Mouse (Mus musculus) stomach, embryonic 16.5 days (tissue): ENCODE results near the gene Cotl1. TPM values are rescaled to one million over a fixed set of nuclear protein-coding genes. Genes with fewer than 3 reads are reported as not detected.

Source experiments
- ATAC-seq: fragments of 200-750 bp; cut with Nextera tagmentation; 2 replicates; pipeline ENCODE4 v1.8.0; 2017; ENCODE audit warnings: moderate number of reproducible peaks, moderate TSS enrichment; ENCODE audit not compliant: insufficient read depth, low FRiP score
- H3K27ac ChIP-seq: fragments of 300-500 bp; sonication (generic); 2 replicates; pipeline ENCODE4 v1.5.1; 2014; ENCODE audit warnings: low read length
- H3K27me3 ChIP-seq: fragments of 300-500 bp; sonication (generic); 2 replicates; pipeline ENCODE4 v1.6.1; 2014; ENCODE audit warnings: low read length, control low read depth, mixed read lengths; ENCODE audit not compliant: control insufficient read depth, insufficient read depth
- H3K36me3 ChIP-seq: fragments of 300-500 bp; sonication (generic); 2 replicates; pipeline ENCODE4 v1.6.1; 2014; ENCODE audit warnings: low read length; ENCODE audit not compliant: control insufficient read depth, insufficient read depth
- H3K4me1 ChIP-seq: fragments of 300-500 bp; sonication (generic); 2 replicates; pipeline ENCODE4 v1.6.1; 2014; ENCODE audit warnings: low read length, control low read depth, mixed read lengths; ENCODE audit not compliant: control insufficient read depth, insufficient read depth
- H3K4me2 ChIP-seq: fragments of 300-500 bp; sonication (generic); 2 replicates; pipeline ENCODE4 v1.6.1; 2014; ENCODE audit warnings: low read depth, low read length, mixed read lengths
- H3K4me3 ChIP-seq: fragments of 300-500 bp; sonication (generic); replicated peaks from 2 replicates; pipeline ENCODE4 v1.5.1; 2014; ENCODE audit warnings: mild to moderate bottlenecking, low read length
- H3K9ac ChIP-seq: fragments of 300-500 bp; sonication (generic); 2 replicates; pipeline ENCODE4 v1.6.1; 2014; ENCODE audit warnings: low read length
- H3K9me3 ChIP-seq: fragments of 300-500 bp; sonication (generic); replicated peaks from 2 replicates; pipeline ENCODE4 v1.6.1; 2016; ENCODE audit warnings: low read length, control low read depth; ENCODE audit not compliant: control insufficient read depth
- WGBS: fragments of 180-500 bp; shearing (Covaris S2); extraction: QIAGEN DNeasy Blood & Tissue Kit; methylation state at CpG from one replicate; pipeline ENCODE4 v1.1.7; 2014; 5-methylcytosine and 5-hydroxymethylcytosine counted together
- polyA plus RNA-seq: library from polyadenylated mRNA; unstranded; fragments of >200 nt; fragmentation: Nextera tagmentation; extraction: Ambion mirVana; gene quantifications from 2 replicates; pipeline ENCODE4 v1.2.1, GENCODE M21; 2015

The Cotl1 gene
- polyA plus RNA-seq, 1 experiment from 2014 or later, result 144 TPM

- ATAC-seq, result no peak
- Histone ChIP-seq H3K4me3 (no peak overlapping the region), H3K9ac (peak overlapping the region; percentile 40), H3K9me3 (no peaks in the 10 kb centered on the region), H3K36me3 (no peaks in the 10 kb centered on the region; the same call in 1 of the 2 replicates), H3K27me3 (no peaks in the 10 kb centered on the region), H3K4me2 (peak overlapping the region; percentile 16; the same call in 1 of the 2 replicates), H3K27ac (peak overlapping the region; percentile 89), H3K4me1 (peaks cover 53% of the 10 kb centered on the region)
- WGBS, result 73% methylated on average over 6 of the region's 6 CpGs
Observed at GRCm38 (mm10) chr8:119816219-119816618, 24.1 kb downstream of the Cotl1 start.

- Histone ChIP-seq H3K36me3 (0 out of 2 replicates have a peak, but pooled peaks cover 4% of the 10 kb centered on the region), H3K9me3 (no peaks in the 10 kb centered on the region), H3K9ac (peak overlapping the region; percentile 44; the same call in 1 of the 2 replicates), H3K4me1 (peaks cover 40% of the 10 kb centered on the region), H3K4me2 (peak overlapping the region; percentile 33), H3K4me3 (no peak overlapping the region), H3K27me3 (no peaks in the 10 kb centered on the region), H3K27ac (peak overlapping the region; percentile 95)
- peak; percentile 54; the same call in 1 of the 2 replicates for ATAC-seq
- 56% methylated on average over 12 of the region's 12 CpGs for WGBS
Observed at GRCm38 (mm10) chr8:119812650-119813431, 27.5 kb downstream of the Cotl1 start.

GRCm38 (mm10) chr8:119811925-119812324 lies 28.4 kb downstream of the Cotl1 start:
- Histone ChIP-seq H3K36me3 (0 out of 2 replicates have a peak, but pooled peaks cover 4% of the 10 kb centered on the region), H3K27ac (peak overlapping the region; percentile 95), H3K9me3 (no peaks in the 10 kb centered on the region), H3K4me2 (no peak overlapping the region), H3K27me3 (no peaks in the 10 kb centered on the region), H3K9ac (peak overlapping the region; percentile 48; the same call in 1 of the 2 replicates), H3K4me3 (no peak overlapping the region), H3K4me1 (peaks cover 32% of the 10 kb centered on the region)
- no peak for ATAC-seq
- 47% methylated on average over 6 of the region's 6 CpGs for WGBS

- WGBS, result 82% methylated on average over 14 of the region's 14 CpGs
- Histone ChIP-seq H3K4me1 (peaks cover 34% of the 10 kb centered on the region), H3K9ac (no peak overlapping the region), H3K9me3 (no peaks in the 10 kb centered on the region), H3K27me3 (no peaks in the 10 kb centered on the region), H3K4me3 (no peak overlapping the region), H3K27ac (peak overlapping the region; percentile 95), H3K36me3 (0 out of 2 replicates have a peak, but pooled peaks cover 4% of the 10 kb centered on the region), H3K4me2 (no peak overlapping the region)
- no peak for ATAC-seq
Observed at GRCm38 (mm10) chr8:119810953-119811499, 29.3 kb downstream of the Cotl1 start.

- Histone ChIP-seq H3K4me2 (no peak overlapping the region), H3K4me1 (peaks cover 34% of the 10 kb centered on the region), H3K9ac (no peak overlapping the region), H3K9me3 (no peaks in the 10 kb centered on the region), H3K4me3 (no peak overlapping the region), H3K27me3 (no peaks in the 10 kb centered on the region), H3K36me3 (0 out of 2 replicates have a peak, but pooled peaks cover 4% of the 10 kb centered on the region), H3K27ac (no peak overlapping the region)
- 82% methylated on average over 23 of the region's 23 CpGs for WGBS
- no peak for ATAC-seq
Observed at GRCm38 (mm10) chr8:119810127-119810868, 30.0 kb downstream of the Cotl1 start.

GRCm38 (mm10) chr8:119809620-119810019 lies 30.7 kb downstream of the Cotl1 start:
- 0 out of 2 replicates have a peak, but pooled peaks cover 4% of the 10 kb centered on the region for H3K36me3 ChIP-seq
- no peaks in the 10 kb centered on the region for H3K27me3 ChIP-seq
- no peak overlapping the region for H3K27ac ChIP-seq
- H3K9me3 ChIP-seq, result no peaks in the 10 kb centered on the region
- no peak for ATAC-seq
- no peak overlapping the region for H3K9ac ChIP-seq
- no peak overlapping the region for H3K4me3 ChIP-seq
- 93% methylated on average over 9 of the region's 9 CpGs for WGBS
- H3K4me2 ChIP-seq, result no peak overlapping the region
- peaks cover 33% of the 10 kb centered on the region for H3K4me1 ChIP-seq

GRCm38 (mm10) chr8:119807687-119808086 lies 32.7 kb downstream of the Cotl1 start:
- no peaks in the 10 kb centered on the region for H3K9me3 ChIP-seq
- no peak overlapping the region for H3K4me3 ChIP-seq
- ATAC-seq, result peak; percentile 27; the same call in 1 of the 2 replicates
- H3K9ac ChIP-seq, result no peak overlapping the region
- H3K36me3 ChIP-seq, result 0 out of 2 replicates have a peak, but pooled peaks cover 4% of the 10 kb centered on the region
- peaks cover 14% of the 10 kb centered on the region for H3K4me1 ChIP-seq
- H3K27me3 ChIP-seq, result no peaks in the 10 kb centered on the region
- 86% methylated on average over 4 of the region's 4 CpGs for WGBS
- no peak overlapping the region for H3K27ac ChIP-seq
- H3K4me2 ChIP-seq, result no peak overlapping the region

GRCm38 (mm10) chr8:119806422-119807263 lies 33.7 kb downstream of the Cotl1 start:
- H3K27me3 ChIP-seq, result no peaks in the 10 kb centered on the region
- no peak overlapping the region for H3K27ac ChIP-seq
- H3K4me2 ChIP-seq, result no peak overlapping the region
- no peak overlapping the region for H3K9ac ChIP-seq
- 0 out of 2 replicates have a peak, but pooled peaks cover 4% of the 10 kb centered on the region for H3K36me3 ChIP-seq
- no peak overlapping the region for H3K4me3 ChIP-seq
- no peak; the same call in 1 of the 2 replicates for ATAC-seq
- WGBS, result 70% methylated on average over 14 of the region's 14 CpGs
- H3K4me1 ChIP-seq, result peaks cover 5% of the 10 kb centered on the region
- no peaks in the 10 kb centered on the region for H3K9me3 ChIP-seq
